Mouse (Mus musculus) heart, adult 2 months (tissue): ENCODE data around the gene Myrf. TPM values are rescaled to one million over a fixed set of nuclear protein-coding genes. Genes with fewer than 3 reads are reported as not detected.

ENCODE experiments used
- DNase-seq, 2 experiments: peaks; one replicate each; pipeline ENCODE4 v3.0.0; 2021
- H3K27ac ChIP-seq: fragments of 200-600 bp; 2 replicates; pipeline ENCODE4 v1.8.1; 2022
- H3K27me3 ChIP-seq: fragments of 200-500 bp; 2 replicates; pipeline ENCODE4 v1.6.1; 2012; ENCODE audit warnings: mild to moderate bottlenecking, low read length, inconsistent platforms, mixed read lengths; ENCODE audit not compliant: control insufficient read depth, insufficient read depth
- H3K36me3 ChIP-seq: fragments of 200-500 bp; 2 replicates; pipeline ENCODE4 v1.6.1; 2012; ENCODE audit warnings: low read length, inconsistent platforms; ENCODE audit not compliant: control insufficient read depth, insufficient read depth
- H3K4me1 ChIP-seq: fragments of 200-500 bp; 2 replicates; pipeline ENCODE4 v1.6.1; 2011; ENCODE audit warnings: low read length; ENCODE audit not compliant: control insufficient read depth, insufficient read depth
- H3K4me3 ChIP-seq: fragments of 200-600 bp; 2 replicates; pipeline ENCODE4 v1.8.1; 2022
- H3K79me2 ChIP-seq: fragments of 200-500 bp; replicated peaks from 2 replicates; pipeline ENCODE4 v1.6.1; 2012; ENCODE audit warnings: mild to moderate bottlenecking, inconsistent platforms, low read length, moderate library complexity, mixed read lengths; ENCODE audit not compliant: control insufficient read depth, insufficient read depth
- H3K9ac ChIP-seq: fragments of 200-500 bp; 2 replicates; pipeline ENCODE4 v1.6.1; 2012; ENCODE audit warnings: low read depth, mild to moderate bottlenecking, control low read depth, inconsistent platforms, low read length, mixed read lengths
- CTCF ChIP-seq: fragments of 200-600 bp; IDR thresholded peaks from 2 replicates; pipeline ENCODE4 v1.8.1; 2022; ENCODE audit warnings: antibody characterized with exemption, mild to moderate bottlenecking, moderate library complexity
- EP300 ChIP-seq: fragments of 200-500 bp; IDR thresholded peaks from 2 replicates; pipeline ENCODE4 v1.6.1; 2011; ENCODE audit warnings: low read depth, low read length, control low read depth; ENCODE audit not compliant: insufficient read depth
- POLR2A ChIP-seq: fragments of 200-500 bp; IDR thresholded peaks from 2 replicates; pipeline ENCODE4 v1.6.1; 2011; ENCODE audit warnings: mild to moderate bottlenecking, low read depth, low read length, control low read depth; ENCODE audit not compliant: insufficient read depth
- WGBS: fragments of 180-500 bp; shearing (Covaris S2); methylation state at CpG from one replicate; pipeline ENCODE4 v1.1.7; 2018; 5-methylcytosine and 5-hydroxymethylcytosine counted together
- intact Hi-C: fragments of 180-260 bp; cut with DNase I; formaldehyde crosslinking; loops from one replicate; pipeline ENCODE4 v1.15.1; 2025
- polyA plus RNA-seq: library from polyadenylated mRNA; depleted of rRNA; stranded (reverse); fragments of >200 nt; gene quantifications from 2 replicates; pipeline ENCODE4 v1.2.3, GENCODE M21; 2012
- total RNA-seq, 2 experiments: library from RNA; stranded (reverse); gene quantifications; 2 replicates each; pipeline ENCODE4 v1.2.3; 2021

The Myrf gene
- total and polyA plus RNA-seq, 3 experiments: 3.9 to 6.5 (median 4.7) TPM

DNA sequence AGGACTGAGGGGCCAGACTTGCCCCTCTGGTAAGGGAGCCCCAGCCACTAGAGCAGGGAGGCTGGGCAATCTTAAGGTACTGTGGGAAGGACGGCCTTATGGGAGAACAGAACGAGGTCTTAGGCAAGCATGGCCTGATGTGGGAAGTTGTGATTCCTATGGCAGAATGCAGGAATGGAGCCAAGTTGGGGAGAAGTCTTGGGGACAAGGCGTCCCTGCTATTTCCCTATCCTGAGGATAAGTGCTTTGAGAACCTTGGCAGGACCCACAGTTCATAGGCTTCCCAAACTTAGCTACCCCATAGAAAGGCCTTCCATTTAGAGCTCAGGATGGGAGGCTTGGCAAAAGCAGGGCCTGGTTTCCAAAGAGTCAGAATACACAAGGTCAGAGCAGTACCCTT, 31.7 kb downstream of the Myrf start:
- Histone ChIP-seq H3K9ac (no peak overlapping the region), H3K27ac (peak overlapping the region; percentile 68), H3K4me3 (no peak overlapping the region), H3K4me1 (peaks cover 8% of the 10 kb centered on the region), H3K27me3 (no peaks in the 10 kb centered on the region), H3K79me2 (no peaks in the 10 kb centered on the region), H3K36me3 (peaks cover 2% of the 10 kb centered on the region; the same call in 1 of the 2 replicates)
- DNase-seq: peak; percentile 38 to 51
- 49% methylated on average over 3 of the region's 3 CpGs for WGBS
- no peak for TF ChIP-seq POLR2A
- TF ChIP-seq CTCF: no peak
- TF ChIP-seq EP300: peak; percentile 70
- intact Hi-C loops: loop anchor here (10.0 kb wide), 1 partner anchor 1706 kb away; the partner anchor contains the start of gene Patl1

DNA sequence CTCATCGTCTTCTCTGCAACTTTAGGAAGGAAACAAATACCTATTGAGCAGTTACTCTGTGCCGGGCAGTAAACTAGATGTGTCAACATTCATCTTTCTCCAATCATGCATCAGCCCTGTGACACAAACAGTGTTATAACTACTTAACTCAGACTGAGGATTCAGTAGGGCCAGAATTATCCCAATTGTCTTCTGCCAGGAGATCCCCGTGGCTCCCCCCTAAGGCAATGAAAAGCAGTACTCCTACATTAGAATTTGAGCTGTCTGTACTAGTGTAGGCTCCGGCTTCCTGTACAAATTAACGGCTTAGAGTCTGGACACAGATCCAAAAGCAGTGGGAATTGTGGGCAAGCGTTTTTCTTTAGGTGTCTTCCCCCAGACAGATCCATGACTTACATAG, 35.5 kb downstream of the Myrf start:
- peaks cover 2% of the 10 kb centered on the region; the same call in 1 of the 2 replicates for H3K36me3 ChIP-seq
- H3K4me3 ChIP-seq: no peak overlapping the region
- intact Hi-C loops: loop anchor here (10.0 kb wide), 1 partner anchor 1710 kb away; the partner anchor contains the start of gene Patl1
- H3K4me1 ChIP-seq: peaks cover 9% of the 10 kb centered on the region
- no peak overlapping the region for H3K9ac ChIP-seq
- 44% methylated on average over 6 of the region's 6 CpGs for WGBS
- TF ChIP-seq EP300: no peak
- H3K27ac ChIP-seq: no peak overlapping the region
- no peaks in the 10 kb centered on the region for H3K79me2 ChIP-seq
- no peak for DNase-seq
- no peaks in the 10 kb centered on the region for H3K27me3 ChIP-seq

DNA sequence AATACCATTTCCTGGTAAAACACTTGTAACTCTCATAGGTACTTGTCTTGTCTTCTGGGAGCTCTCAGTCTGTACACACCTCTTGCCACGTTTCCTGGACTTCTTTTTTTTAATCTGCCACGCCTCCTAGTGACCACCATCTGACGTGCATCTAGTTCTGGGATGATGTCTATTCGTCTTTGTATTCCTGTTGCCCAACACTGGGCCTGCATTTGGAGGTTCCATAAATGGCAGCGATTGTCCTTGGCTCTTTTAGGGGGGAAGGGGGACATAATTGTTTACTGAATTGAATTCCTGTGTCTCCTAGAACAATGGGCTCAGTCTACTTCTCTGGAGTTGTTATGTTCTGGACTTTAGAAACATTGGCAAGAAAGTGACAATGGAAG, 35.9 kb downstream of the Myrf start:
- Histone ChIP-seq H3K36me3 (peaks cover 2% of the 10 kb centered on the region; the same call in 1 of the 2 replicates), H3K4me1 (peaks cover 9% of the 10 kb centered on the region), H3K27ac (peak overlapping the region; percentile 91), H3K79me2 (no peaks in the 10 kb centered on the region), H3K9ac (no peak overlapping the region), H3K4me3 (peak overlapping the region; percentile 100), H3K27me3 (no peaks in the 10 kb centered on the region)
- intact Hi-C loops: loop anchor here (10.0 kb wide), 1 partner anchor 1710 kb away; the partner anchor contains the start of gene Patl1
- peak in 1 of 2 experiments; percentile 39 for DNase-seq
- WGBS: under 1% methylated on average over 5 of the region's 5 CpGs
- no peak for TF ChIP-seq EP300
- no peak for TF ChIP-seq POLR2A
- peak; percentile 57 for TF ChIP-seq CTCF

DNA sequence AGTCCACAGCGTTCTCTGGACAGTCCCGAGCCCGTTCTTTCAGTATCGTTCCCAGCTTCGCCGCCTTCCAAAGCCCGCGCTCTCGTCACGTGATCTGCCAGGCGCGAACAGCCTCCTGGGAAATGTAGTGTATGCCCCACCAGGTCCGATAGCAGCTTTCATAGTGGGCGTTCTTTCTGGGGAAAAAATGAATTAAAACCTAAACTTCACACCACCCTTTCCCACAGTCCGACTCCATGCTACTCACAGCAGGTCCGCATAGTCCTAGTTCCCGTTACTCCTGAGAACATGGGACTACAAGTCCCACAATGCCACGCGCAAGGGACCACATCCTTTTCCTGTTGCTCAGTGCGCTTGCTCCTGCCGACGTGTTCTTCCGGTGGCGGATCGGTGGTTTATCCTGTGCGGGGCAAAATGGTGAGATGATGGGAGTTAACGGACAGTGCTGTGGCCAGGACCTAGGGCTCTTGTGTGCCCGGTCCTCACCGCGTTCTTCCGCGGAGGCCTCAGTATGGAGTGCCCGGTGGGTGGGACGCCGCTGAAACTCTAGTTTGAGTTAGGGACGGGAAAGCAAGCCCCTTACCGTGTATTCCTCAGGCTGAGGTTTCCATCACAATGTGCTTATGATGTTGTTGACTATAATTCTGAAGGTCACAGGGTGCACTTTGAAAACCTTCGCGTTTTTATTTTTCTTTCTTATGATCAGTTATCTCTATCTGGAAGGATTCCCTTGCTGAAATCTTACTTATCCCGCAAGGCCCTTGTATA, 36.5 kb downstream of the Myrf start, which contains the start of the genes Tmem258 and Fen1:
TSS of gene Tmem258 (plus strand) at position 167 of the 768 bp plus-strand sequence.
TSS of gene Fen1 (minus strand) at position 322 of the 768 bp plus-strand sequence.
- Histone ChIP-seq H3K27ac (peak within 1 kb of the TSS; percentile 91), H3K4me1 (peaks cover 7% of the 10 kb centered on the region), H3K9ac (peak within 1 kb of the TSS; percentile 66), H3K4me3 (peak within 1 kb of the TSS; percentile 100), H3K27me3 (no peaks in the 10 kb centered on the region), H3K36me3 (no peaks in the 10 kb centered on the region), H3K79me2 (no peaks in the 10 kb centered on the region)
- intact Hi-C loops: loop anchor here (10.0 kb wide), 1 partner anchor 1711 kb away; the partner anchor contains the start of gene Patl1
- WGBS: under 1% methylated on average over 40 of the region's 40 CpGs
- TF ChIP-seq POLR2A (peak; percentile 90), EP300 (no peak)
- DNase-seq: peak; percentile 92 to 96

DNA sequence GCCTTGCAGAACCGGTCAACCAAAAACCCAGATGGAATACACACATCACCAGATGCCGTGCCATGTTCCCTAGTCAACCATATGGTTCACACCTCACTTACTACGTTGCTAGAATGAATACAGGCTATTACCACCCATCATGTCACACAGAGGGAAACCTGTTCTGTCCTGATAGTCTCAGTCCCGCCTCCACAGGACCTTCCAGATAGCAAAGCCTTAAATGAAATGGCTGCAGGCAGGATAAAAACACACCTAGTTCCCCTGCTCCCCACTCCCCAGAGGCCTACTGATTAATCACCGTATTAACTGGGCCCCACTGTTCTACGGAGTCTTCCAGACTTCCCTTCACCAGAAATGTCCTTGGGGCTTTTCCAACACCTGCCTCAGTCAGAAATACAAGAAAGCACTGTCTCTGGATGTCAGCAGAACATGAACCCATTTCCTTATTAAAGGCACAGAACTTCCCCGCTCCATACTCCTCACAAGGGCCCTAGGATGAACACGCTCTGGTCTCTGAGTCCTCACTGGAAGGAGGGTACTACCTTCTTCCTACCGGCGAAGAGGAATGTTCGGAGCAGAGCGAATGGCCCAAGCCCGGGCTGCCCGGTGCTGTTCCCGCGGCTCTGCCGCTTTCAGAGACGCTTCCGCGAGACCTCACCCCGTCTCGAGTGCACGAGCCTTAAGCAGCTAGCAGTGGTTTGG, 37.3 kb downstream of the Myrf start:
- no peaks in the 10 kb centered on the region for H3K27me3 ChIP-seq
- intact Hi-C loops: loop anchor here (10.0 kb wide), 1 partner anchor 1712 kb away; the partner anchor contains the start of gene Patl1
- no peak for DNase-seq
- no peaks in the 10 kb centered on the region for H3K79me2 ChIP-seq
- H3K4me3 ChIP-seq: peak overlapping the region; percentile 100
- H3K4me1 ChIP-seq: peaks cover 3% of the 10 kb centered on the region; the same call in 1 of the 2 replicates
- TF ChIP-seq POLR2A (no peak), EP300 (no peak), CTCF (no peak)
- peak overlapping the region; percentile 91 for H3K27ac ChIP-seq
- no peaks in the 10 kb centered on the region for H3K36me3 ChIP-seq
- H3K9ac ChIP-seq: peak overlapping the region; percentile 66
- 2% methylated on average over 23 of the region's 23 CpGs for WGBS
